Mouse (Mus musculus) adrenal gland, postnatal 36 days (tissue): ENCODE measurements around the gene Gm20388. TPM values are rescaled to one million over a fixed set of nuclear protein-coding genes. Genes with fewer than 3 reads are reported as not detected.
A peak's percentile ranks its signal among the peaks of the same experiment; 100 is the strongest.

Source experiments
- DNase-seq, 2 experiments: peaks; one replicate each; pipeline ENCODE4 v3.0.0; 2021; ENCODE audit warnings: mixed read lengths in 1 of 2
- total RNA-seq, 2 experiments: library from RNA; stranded (reverse); gene quantifications; 2 replicates each; pipeline ENCODE4 v1.2.3; 2021

Gene Gm20388
- total RNA-seq, 2 experiments from 2014 or later: 2.4 to 7.4 TPM

DNA sequence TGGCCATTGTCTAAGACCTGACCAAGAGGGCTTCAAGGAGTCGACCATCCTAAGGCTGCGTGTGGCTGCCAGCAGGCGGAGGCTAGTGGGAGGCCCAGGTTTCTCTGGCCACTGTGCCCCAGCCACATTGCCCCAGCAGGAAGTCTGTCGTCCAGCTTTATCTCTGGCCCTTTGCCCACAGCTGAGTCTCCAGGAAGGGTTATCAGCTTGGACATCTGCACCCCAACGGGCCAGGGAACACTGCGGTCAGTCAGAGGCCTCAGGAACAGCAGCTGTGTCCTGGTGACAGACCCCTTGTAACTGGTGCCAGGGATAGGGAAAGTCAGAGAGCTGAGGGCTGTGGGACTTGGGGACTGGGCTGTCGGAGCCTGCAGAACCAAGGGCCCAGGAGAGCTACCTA is 459.3 kb downstream of the Gm20388 start:
- DNase-seq: peak; percentile 65 to 75

DNA sequence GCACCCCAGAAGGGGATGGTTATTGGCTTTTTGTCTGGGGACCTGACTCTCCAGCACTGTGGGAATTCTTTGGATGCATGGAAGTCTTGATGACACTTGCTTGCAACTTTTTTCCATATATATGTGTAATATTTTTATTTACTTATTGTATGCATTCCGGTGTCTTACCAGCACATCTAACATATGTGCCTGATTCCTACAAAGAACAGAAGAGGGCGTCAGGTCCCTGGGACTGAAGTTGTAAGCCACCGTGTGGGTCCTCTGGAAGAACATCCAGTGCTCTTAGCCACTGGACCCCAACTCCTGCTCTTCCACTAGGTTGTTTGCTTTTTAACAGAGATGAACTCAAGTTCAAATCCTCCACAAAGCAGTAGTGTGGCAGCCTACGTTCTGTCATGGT is 459.8 kb downstream of the Gm20388 start:
- DNase-seq: no peak

DNA sequence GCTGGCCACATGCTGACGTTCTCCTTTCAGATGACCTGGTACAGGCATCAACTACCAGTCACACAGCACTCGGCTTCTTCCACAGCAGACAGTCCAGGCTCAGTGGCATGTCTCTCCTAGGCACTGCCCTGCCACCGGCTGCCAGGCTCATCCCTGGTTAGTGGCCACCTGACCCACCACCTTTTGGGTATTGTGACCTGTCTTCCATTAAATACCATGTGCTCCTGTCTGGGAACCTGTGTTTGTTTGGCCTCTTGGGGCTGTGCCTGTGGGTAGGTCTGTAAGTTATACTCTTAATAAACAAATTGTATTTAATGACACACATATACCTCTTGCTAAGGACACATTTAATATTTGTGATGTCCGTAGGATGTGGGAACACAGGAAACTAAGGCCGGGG is 460.5 kb downstream of the Gm20388 start:
- no peak for DNase-seq

DNA sequence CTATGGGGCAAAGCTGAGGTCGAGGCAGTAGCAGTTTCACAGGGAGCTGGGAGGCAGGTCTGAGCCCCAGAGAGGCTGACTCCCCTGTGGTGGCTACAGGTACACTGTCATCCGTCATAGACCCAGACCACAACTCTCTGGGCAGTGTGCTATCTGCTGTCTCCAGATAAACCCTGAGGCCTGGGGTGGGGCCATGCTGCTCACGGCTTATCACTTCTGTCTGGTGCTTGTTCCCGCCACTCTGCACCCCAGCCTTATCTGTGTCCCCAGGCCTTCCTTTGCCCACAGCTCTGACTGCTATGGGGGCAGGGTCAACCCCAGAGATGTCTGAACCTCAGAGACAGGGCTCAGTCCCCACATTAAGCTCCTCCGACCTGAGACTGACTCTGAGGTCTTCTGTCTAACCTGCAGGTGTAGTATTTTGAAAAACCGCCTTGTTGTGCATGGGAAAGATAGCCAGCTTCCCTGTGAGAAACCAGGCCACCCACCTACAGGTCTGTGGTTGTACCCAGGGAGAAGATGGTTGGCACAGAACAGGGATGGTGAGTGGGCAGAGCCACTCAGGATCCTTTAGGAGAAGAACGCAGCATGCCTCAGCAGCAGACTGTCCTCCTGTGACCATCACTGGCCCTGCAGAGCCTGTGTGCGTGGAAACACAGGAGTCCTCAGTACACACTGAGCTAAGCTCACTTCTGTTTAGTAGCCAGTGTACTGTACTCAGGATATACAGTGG is 461.2 kb downstream of the Gm20388 start:
- DNase-seq: no peak

DNA sequence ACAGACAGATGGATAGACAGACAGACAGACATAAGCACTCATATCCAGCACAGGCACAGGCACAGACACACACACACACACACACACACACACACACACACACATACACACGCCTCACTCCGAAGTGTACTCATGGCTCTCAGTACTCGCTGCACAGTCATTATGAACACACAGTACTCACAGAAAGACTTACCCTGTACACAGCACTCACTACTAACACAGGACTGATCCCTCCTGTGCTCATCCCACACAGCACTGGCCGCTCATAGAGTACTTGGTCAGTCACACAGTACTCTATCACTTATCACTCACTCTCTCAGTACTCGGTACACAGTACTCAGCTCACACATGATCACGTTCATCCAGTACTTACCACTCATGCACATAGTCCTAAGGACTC is 462.0 kb downstream of the Gm20388 start:
- DNase-seq: no peak

DNA sequence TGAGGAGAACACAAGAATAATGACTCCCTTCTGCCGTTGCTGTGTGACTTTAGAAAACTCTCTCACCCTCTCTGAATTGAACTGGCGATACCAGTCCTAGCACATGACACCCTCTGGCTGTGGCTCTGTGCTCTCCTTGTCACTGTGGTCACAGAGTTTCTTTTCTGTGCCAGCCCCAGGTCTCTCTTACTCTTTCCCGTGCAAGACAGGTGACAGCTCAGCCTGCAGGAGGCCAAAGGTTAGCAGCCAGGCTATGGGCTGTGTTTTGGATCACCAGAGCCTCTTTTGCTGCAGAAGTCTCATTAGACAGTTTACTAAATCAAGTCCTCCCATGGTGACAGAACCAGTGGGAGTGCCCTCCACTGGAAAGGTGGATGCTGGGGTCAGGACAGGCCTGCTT is 463.0 kb downstream of the Gm20388 start:
- no peak for DNase-seq

DNA sequence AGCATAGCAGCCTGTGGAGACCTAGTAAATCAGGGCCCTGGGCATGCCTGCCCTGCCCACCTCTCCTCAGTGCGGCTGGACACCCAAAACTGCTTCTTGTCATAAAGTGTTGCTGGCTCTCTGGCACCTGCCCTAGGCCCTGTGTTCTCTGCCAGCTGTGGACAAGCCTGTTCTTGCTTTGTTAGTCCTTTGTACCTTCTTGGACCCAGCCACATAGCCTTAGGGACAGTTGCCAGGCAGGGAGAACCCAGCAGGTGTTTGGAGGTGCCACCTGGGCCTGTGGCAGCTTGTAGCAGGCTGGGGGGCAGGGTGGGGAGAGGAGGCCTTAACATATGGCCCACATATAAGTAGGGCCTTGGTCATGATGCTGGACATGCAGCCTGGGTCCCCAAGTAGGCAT is 463.4 kb downstream of the Gm20388 start:
- DNase-seq: no peak

DNA sequence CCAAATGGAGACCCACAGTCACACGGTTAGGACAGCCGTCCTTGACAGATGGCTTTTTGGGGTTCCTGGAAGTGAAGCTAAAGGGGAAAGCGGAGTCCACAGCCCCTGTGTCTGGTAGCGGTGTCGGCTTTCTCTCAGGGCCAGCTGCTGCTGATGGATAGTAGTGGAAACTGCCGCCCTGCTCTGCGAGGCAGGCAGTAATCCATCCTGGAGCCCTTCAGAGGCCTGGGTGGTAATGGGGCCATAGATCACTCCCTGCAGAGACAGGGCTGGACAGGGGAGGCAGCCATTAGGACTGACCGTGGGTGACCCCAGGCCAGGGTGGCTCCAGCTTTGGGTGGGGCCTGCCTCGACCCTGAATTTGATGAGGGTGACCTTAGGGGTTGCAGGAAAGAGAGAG is 463.9 kb downstream of the Gm20388 start:
- peak; percentile 51 to 59 for DNase-seq

DNA sequence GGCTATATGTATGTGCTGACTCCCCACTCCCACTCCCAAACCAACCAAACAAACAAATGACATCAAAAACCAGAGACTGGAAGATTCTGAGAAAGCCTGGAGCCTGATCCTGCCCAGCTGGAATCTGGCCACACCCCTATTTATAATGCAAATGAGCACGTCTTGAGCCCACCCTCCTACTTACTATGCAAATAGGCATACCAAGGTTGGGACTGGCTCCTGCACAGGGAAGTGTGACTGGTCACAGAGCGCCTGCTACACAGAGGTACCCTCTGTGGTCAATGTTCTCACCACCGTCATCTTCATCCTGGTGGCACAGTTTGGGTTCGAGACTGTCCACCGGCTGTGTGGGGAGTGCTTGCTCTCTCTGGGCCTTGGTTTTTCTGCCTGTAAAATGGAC is 464.5 kb downstream of the Gm20388 start:
- DNase-seq: no peak

DNA sequence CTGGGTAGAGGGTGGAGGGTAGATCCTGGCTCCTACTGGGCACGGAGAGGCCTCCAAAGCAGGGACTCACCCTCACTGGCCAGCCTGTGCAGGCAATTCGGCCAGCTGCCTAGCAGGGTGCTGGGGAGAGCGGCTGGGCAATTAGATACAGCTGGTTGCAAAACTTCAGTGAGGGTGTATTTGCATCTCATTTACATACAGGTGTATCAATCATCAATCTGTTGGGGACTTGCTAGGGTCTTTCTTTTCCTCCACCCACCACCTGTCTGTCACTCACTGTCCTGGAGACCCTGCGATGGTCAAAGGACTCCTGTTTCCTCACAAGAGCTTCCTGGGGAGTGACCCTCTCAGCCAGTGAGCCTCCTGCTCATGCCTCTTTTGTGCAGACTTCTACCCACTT is 465.6 kb downstream of the Gm20388 start:
- DNase-seq: no peak

DNA sequence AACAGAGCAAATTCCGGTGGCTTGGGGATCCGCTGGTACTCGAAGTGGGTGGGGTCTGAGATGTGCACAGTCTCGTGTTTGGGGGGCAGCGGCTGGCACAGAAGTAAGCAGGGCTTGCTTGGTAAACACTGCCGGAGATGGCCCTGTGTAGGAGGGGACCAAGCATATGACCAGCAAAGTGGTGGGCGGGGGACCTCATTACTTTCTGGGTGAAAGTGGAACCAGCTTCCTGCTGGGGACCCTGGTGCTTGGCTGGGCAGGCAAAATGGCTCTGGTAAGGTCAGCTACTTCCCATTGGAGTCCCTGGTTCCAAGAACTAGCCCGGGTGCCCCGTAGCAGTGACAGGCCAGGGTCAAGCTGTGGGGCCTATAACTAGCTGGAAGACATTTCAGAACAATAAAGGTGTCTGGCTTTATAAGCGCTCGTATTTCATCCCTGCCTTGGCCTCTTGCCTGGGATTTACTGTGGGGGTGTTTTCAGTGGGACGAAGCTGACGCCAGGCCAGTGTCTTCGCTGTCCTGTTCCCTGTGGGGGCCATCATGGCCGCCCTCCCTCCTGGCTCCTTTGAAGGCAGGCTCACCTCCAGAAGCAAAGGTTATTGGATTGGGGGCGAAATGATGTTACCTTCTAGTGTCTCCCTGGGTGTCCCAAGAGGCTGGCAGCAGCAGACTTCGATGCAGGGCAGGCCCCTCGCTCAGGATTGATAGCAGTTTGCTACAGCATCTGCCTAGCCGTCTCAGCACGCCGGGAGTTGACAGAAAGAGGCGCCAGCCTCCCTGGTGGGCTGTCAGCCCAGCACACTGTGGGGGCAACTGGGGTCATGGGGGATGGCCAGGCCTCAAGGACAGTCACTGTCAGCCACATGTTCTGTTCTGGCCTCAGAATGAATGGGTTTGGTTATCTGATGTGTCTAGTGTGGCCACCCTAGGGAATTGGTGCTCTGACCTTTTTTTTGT is 466.5 kb downstream of the Gm20388 start:
- DNase-seq: peak in 1 of 2 experiments; percentile 23

DNA sequence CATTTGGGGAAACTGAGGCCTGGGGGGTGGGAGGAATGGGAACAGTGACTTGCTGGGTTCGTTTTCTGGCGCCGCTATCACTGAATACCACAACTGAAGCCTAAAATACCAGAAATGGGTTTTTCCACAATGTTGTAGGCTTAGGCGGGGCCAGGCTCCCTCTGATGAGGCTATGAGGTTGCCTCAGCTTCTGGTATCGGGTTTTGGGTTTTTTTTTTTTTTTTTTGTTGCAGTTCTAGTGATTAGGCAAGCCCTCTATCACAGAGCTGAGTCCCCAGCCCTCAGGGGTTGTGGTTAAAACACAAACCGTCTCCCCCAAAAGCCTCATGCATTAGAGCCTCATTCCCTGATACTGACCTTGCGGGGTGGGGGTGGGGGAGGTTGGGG is 467.2 kb downstream of the Gm20388 start:
- no peak for DNase-seq

DNA sequence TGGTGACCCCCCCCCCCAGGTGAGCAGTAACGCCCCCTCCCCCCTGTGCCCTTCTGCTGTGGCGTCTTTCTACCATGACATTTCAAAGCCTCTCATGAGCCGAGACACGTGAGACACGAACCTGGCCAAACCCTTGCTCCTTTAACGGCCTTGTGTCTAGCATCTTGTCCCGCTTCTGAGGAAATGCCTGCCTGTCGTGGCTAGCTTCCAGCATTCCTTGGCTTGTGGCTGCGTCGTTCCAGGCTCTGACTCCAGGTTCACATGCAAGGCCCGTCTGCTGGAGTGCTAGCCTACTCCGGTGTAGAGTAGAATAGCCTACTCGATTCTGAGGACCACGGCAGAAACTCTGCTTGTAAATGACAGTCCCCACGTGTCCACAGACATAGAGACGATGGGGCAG is 467.7 kb downstream of the Gm20388 start:
- peak; percentile 73 for DNase-seq

DNA sequence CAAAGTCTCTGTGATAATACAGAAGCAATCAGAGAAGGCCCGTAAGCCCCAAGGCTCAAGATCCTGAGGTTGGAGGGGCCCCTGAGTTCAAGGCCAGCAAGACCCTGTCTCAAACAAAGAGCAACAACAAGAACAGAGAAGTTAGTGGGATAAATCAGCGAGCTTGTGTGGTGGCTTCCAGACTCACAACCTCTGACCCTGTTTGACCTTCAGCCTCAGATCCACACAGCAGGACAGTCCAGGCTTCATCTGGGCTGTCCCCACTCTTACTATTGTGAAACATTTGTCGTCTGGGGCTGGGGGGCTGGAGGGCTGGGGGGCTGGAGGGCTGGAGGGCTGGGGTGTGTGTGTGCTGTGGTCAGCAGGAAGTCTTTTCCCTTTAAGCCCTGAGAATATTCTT is 468.4 kb downstream of the Gm20388 start:
- no peak for DNase-seq

DNA sequence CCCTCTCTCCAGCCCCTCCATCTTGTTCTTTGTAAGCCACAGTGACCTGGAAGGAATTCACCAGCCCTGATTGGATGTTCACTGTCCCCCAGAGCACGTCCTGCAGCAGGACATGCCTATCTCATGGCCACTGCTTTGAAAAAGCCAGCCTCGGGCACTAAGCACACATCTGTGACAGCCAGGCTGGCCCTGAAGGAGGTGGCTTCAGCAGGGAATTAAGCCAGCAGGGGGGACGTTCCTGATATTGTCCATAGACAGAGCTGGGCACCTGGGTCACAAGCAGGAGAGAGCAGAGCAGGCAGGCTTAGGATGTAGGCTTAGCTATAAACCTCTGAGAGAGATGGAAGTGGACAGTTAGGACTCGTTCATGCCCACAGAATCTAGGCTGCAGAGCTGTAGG is 471.2 kb downstream of the Gm20388 start:
- DNase-seq: no peak

DNA sequence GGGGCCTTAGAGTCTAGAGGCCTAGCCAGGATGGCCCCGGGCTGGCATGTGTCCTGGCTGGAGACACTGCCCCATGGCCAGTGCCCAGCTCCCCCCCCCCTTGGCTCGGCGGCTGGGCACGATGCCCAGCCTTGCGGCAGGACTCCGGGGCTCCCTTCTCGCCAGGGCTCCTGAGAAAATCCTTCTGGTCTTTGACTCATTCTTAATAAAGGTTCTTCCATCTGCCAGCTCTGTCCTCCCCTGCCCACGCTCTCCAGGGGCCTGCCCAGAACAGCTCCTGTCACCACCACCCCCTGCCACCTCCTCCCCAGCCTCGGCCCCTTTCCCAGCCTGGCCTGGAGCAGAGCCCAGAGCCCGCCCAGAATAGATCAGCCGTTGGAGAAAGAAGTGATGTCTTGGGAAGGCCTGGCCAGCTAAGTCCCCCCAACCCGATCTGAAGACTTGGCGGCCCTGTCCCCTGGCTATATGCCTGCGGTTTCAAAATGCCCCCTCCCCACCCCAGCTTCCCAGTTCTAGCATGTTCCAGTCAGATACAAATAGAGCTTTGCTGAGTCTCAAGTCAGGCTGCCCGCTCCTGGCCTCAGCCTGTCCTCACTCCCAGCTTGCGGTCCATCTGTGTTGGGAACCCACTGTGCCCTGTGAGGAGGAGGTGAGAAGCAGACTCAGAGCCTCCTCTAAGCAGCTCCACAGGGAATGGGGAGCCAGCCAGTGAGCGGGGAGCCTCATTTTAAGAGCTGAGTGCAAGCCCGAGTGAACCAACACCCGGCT is 472.0 kb downstream of the Gm20388 start:
- DNase-seq: peak; percentile 84 to 86

DNA sequence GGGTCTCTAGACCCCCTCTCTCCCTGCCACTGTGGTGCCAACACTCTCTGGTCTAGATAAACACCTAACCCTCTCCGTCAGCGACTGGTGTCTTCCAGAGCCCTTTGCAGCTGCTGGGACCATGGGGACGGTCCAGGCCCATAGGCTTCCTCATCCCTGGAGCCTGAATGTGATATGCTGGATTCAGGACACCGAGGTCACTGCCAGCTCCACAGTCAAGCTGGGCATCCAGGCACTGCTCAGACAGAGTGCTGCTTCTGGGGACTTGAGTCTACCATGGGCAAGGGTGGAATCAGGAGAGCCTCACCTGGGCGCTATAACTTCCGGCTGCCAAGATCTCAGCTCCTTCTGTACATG is 472.5 kb downstream of the Gm20388 start:
- DNase-seq: no peak

DNA sequence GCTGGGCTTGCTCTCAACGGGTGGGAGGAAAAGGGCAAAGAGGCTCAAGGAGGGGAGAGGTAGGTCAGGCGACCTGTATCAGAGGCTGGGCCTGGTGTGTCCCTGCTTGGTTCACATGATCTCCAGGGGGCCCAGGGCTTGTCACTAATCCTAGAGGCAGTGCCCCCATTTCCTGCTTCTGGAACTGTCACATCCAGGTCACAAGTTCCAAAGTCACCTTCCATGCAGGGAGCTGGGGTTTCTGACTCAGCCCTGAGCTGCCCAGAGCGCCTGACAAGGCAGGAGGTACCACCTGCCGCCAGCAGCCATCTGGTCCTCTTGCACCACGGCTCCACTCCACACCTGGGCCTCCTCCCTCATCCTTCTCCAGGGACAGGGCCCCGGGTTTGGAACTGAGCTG is 473.1 kb downstream of the Gm20388 start:
- no peak for DNase-seq

DNA sequence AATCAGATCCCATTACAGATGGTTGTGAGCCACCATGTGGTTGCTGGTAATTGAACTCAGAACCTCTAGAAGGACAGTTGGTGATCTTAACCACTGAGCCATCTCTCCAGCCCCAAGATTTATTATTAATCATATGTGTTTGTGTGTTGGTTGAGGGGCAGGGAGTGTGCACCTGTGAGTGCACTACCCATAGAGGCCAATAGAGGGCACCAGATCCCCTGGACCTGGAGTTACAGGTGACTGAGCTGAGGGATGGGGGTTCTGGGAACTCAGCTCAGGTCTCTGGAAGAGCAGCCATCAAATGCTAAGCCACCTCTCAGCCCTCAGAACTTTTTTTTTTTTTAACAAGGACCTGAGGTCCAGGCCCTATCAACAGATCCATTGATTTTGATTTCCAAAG is 474.1 kb downstream of the Gm20388 start:
- DNase-seq: no peak

DNA sequence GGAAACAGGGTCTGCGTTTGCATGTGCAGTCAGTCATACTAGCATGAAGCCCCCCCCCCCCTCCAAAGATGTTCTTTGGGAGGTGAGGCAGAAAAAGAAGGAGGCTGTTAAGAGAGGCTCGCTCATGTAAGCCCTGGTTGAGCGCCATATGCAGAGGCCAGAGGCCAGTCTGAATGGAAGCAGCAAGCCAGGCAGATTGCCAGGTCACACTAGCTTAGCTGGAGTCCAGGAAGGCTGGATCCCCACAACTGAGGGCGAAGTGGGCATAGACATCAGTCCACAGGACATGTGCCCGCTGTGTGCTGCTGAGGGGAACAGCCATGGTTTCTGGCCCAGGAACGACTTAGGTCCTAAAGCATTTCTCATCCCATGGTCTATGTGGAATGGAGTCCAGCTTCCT is 477.6 kb downstream of the Gm20388 start:
- DNase-seq: no peak

DNA sequence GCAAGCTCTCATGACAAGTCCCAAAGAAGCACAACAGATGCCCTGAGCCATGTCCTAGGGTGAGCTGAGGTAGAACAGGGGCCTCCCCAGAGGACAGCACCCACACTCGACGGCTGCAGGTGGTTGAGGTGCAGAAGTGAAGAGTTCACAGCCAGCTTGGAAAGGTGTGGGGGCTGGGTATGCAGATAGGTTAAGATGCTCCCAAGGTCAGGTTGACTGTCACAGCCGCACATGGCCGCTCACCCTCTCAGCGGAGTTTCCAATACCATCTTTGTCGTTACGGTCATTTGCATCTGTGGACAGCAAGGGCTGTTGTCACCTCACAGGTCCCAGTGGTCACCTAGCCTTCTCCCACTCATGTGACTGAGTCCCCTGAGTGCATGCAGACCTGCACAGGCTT is 480.0 kb downstream of the Gm20388 start:
- no peak for DNase-seq

DNA sequence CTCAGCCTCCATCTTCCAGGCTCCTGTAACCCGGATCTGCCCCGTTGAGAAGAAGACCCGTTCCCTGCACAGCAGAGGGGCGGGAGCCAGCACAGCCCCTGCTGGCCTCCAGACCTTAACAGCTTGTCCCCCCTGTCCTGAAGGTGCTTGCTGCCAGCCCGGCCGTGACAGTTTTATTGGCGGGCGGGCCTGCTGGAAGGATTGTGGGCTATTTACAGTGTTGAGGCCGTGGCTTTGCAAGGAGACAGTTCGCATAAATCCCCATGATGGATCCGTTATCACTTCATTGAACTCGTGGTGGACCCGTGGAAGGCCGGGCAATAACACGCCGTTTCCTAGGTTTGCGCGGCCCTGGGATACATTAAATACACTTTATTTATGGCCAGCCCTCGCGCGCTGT is 481.2 kb downstream of the Gm20388 start:
- DNase-seq: no peak

DNA sequence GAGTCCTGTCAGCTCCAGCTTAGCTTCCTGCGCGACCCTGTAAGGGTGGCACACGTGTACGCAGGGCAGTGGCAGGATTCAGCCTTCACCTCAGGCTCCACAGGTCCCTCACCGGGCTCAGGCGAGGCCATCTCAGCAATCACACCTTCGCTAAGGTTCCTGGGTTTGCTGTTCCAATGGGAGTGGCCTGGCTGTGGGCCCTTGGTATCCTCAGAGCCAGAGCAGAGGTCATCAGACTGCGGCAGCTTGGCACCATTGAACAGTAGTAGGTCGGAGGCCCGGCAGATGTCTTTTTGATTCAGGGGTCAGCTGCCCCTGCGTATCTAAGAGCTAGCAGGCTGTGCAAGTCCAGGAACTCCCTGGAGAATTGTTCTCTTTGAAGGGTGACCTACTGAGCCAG is 482.4 kb downstream of the Gm20388 start:
- DNase-seq: no peak
